Comparison of ENCODE assay signal across 9 mouse cellular contexts in the genomic region with DNA sequence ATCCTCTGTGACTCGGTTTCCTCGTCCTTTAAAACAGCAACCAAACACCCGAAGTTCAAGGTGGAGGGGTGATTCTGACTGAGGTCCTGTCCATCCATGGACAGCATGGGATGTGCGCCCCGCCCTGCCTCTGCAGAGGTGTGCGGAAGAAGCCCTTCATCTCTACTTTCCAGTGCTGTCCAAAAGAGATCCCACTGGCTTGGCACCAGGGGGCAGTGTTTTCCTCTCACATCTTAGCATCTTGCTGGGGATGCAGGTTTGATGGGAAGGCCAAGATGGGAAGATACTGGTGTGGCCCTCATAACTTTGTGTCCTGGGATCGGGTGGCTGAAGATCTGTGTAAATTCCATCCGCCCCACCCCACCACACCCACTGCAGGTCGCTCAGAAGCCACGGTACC. TPM values are rescaled to one million over a fixed set of nuclear protein-coding genes. Genes with fewer than 3 reads are reported as not detected.
DNase-seq lines count a peak whose midpoint lies in the region; ATAC-seq lines count a peak whose summit lies in the region.
"Had no signal": no experiment of that assay in that cellular context is flagged by ENCODE, and none has a peak within 500 bp of the region (broad histone marks: within the 10 kb centered on the region; RNA-seq: fewer than 3 reads in every experiment).

No protein-coding gene starts in this region.

- peak; percentile 67 for DNase-seq in embryo, embryonic 10 days (ENCODE audit: low spot score)
- DNase-seq in embryo, embryonic 9.5 days (ENCODE audit: extremely low spot score) = no peak
- DNase-seq in liver (peak; percentile 48), R1 (ENCODE audit: low read depth, low spot score) (peak; percentile 84)
- DNase-seq in induced T-regulatory cell, adult 2 months (ENCODE audit: low read depth) = peak; percentile 71
- peak; percentile 74 for DNase-seq in testis, postnatal 10 days (ENCODE audit: low spot score)

- H3K4me3 ChIP-seq in liver, embryonic 12.5 days = no peak overlapping the region

- H3K4me1 ChIP-seq in liver, embryonic 12.5 days = peaks cover 11% of the 10 kb centered on the region; the same call in 1 of the 2 replicates

- H3K9me3 ChIP-seq in liver, embryonic 12.5 days (replicated peaks) = no peaks in the 10 kb centered on the region

- ATAC-seq in liver, embryonic 12.5 days = no peak
- no peak for ATAC-seq in granulocyte monocyte progenitor cell, adult 5-6 weeks (replicated peaks; ENCODE audit: poor library complexity, severe bottlenecking)

- peaks cover 31% of the 10 kb centered on the region for H3K27me3 ChIP-seq in liver, embryonic 12.5 days (replicated peaks)

- 50% methylated on average over 10 of the region's 10 CpGs for WGBS in liver, embryonic 12.5 days (ENCODE audit: insufficient replicate concordance)

- no peaks in the 10 kb centered on the region for H3K36me3 ChIP-seq in liver, embryonic 12.5 days

- H3K4me2 ChIP-seq in liver, embryonic 12.5 days = no peak overlapping the region

- H3K9ac ChIP-seq in liver, embryonic 12.5 days = no peak overlapping the region

- H3K27ac ChIP-seq in liver, embryonic 12.5 days = no peak overlapping the region

RNA-seq across cellular contexts. Expression of a gene that starts 10.8 kb away (rescaled TPM):
- polyA plus RNA-seq in liver, embryonic 12.5 days (2016; fragmentation: Nextera tagmentation; extraction: Ambion mirVana) = 0.79 and 1.3 TPM in 2 replicates
- not detected in 2 replicates for total RNA-seq in granulocyte monocyte progenitor cell, adult 5-6 weeks (2014; fragmentation: Nextera tagmentation)
- not detected in 2 replicates for total RNA-seq in granulocyte monocyte progenitor cell, adult 5-6 weeks (2017)
- total RNA-seq: hematopoietic stem cell, adult 5-6 weeks had no signal

RNA-seq across cellular contexts. Expression of a gene that starts 11.6 kb away (rescaled TPM):
- not detected in 2 replicates for polyA plus RNA-seq in liver, embryonic 12.5 days (2016; fragmentation: Nextera tagmentation; extraction: Ambion mirVana)
- not detected in 2 replicates for total RNA-seq in granulocyte monocyte progenitor cell, adult 5-6 weeks (2014; fragmentation: Nextera tagmentation)
- total RNA-seq in granulocyte monocyte progenitor cell, adult 5-6 weeks (2017) = not detected in 2 replicates
- total RNA-seq: hematopoietic stem cell, adult 5-6 weeks had no signal

RNA-seq across cellular contexts. Expression of a gene that starts 18.1 kb away (rescaled TPM):
- 28.1 and 34.1 TPM in 2 replicates for polyA plus RNA-seq in liver, embryonic 12.5 days (2016; fragmentation: Nextera tagmentation; extraction: Ambion mirVana)
- total RNA-seq in granulocyte monocyte progenitor cell, adult 5-6 weeks (2014; fragmentation: Nextera tagmentation) = not detected in 2 replicates
- not detected in 2 replicates for total RNA-seq in granulocyte monocyte progenitor cell, adult 5-6 weeks (2017)

RNA-seq across cellular contexts. Expression of a gene that starts 48.3 kb away (rescaled TPM):
- polyA plus RNA-seq in liver, embryonic 12.5 days (2016; fragmentation: Nextera tagmentation; extraction: Ambion mirVana) = 28.5 and 29.2 TPM in 2 replicates
- total RNA-seq in granulocyte monocyte progenitor cell, adult 5-6 weeks (2014; fragmentation: Nextera tagmentation) = 12.2 and 13.9 TPM in 2 replicates
- 2.4 TPM in 2 replicates for total RNA-seq in granulocyte monocyte progenitor cell, adult 5-6 weeks (2017)
